Mouse (Mus musculus): ENCODE measurements around the gene Eml1.

GRCm38 (mm10) chr12:108546508-108547153, 175.9 kb downstream of the Eml1 start:
- no peak for TF ChIP-seq POLR2A (IDR thresholded peaks at IDR 0.05; ENCODE audit: low read depth, low read length)
- no peak for TF ChIP-seq CTCF (IDR thresholded peaks at IDR 0.05; ENCODE audit: borderline replicate concordance, insufficient read depth, low read length)

All from embryonic fibroblast, embryonic 13.5 days (primary cell).